Mouse (Mus musculus) cerebellum, adult 2 months (tissue): ENCODE measurements around the gene Tac4. TPM values are rescaled to one million over a fixed set of nuclear protein-coding genes. Genes with fewer than 3 reads are reported as not detected.

Experiments
- DNase-seq, 2 experiments: peaks; one replicate each; pipeline ENCODE4 v3.0.0; 2021
- H3K27ac ChIP-seq: fragments of 200-500 bp; 2 replicates; pipeline ENCODE4 v1.5.1; 2012; ENCODE audit warnings: low read length, control low read depth, inconsistent platforms; ENCODE audit not compliant: insufficient read depth
- H3K27me3 ChIP-seq: fragments of 200-500 bp; 2 replicates; pipeline ENCODE4 v1.6.1; 2012; ENCODE audit warnings: inconsistent platforms, mild to moderate bottlenecking, low read length, moderate library complexity; ENCODE audit not compliant: control insufficient read depth, insufficient read depth
- H3K4me1 ChIP-seq: fragments of 200-500 bp; 2 replicates; pipeline ENCODE4 v1.6.1; 2011; ENCODE audit warnings: low read length; ENCODE audit not compliant: control insufficient read depth, insufficient read depth
- H3K4me3 ChIP-seq: fragments of 200-500 bp; replicated peaks from 2 replicates; pipeline ENCODE3; 2011; ENCODE audit warnings: mild to moderate bottlenecking, low read depth, low read length, control low read depth; ENCODE audit not compliant: insufficient read depth
- CTCF ChIP-seq: fragments of 200-500 bp; IDR thresholded peaks from 2 replicates; pipeline ENCODE4 v1.5.1; 2011; ENCODE audit warnings: low read depth, mild to moderate bottlenecking, control low read depth, low read length, moderate library complexity, borderline replicate concordance; ENCODE audit not compliant: insufficient read depth
- POLR2A ChIP-seq: fragments of 200-500 bp; IDR thresholded peaks from 2 replicates; pipeline ENCODE4 v1.6.1; 2011; ENCODE audit warnings: low read length, control low read depth, borderline replicate concordance; ENCODE audit not compliant: insufficient read depth
- WGBS: fragments of 180-500 bp; shearing (Covaris S2); methylation state at CpG from one replicate; pipeline ENCODE4 v1.1.7; 2018; 5-methylcytosine and 5-hydroxymethylcytosine counted together
- polyA plus RNA-seq: library from polyadenylated mRNA; depleted of rRNA; stranded (reverse); fragments of >200 nt; gene quantifications from 2 replicates; pipeline ENCODE4 v1.2.3, GENCODE M21; 2012; rRNA removed

The Tac4 gene
- polyA plus RNA-seq, 1 experiment = 0.26 TPM

GRCm38 (mm10) chr11:95310007-95310647 lies 48.8 kb downstream of the Tac4 start, which contains the start of gene Kat7:
Kat7 (minus strand) TSS chr11:95310246.
- Histone ChIP-seq H3K4me3 (peak within 1 kb of the TSS; percentile 82), H3K27me3 (no peaks in the 10 kb centered on the region), H3K27ac (peak within 1 kb of the TSS; percentile 79), H3K4me1 (peaks cover 5% of the 10 kb centered on the region; the same call in 1 of the 2 replicates)
- under 1% methylated on average over 42 of the region's 42 CpGs for WGBS
- peak; percentile 98 to 100 for DNase-seq
- TF ChIP-seq POLR2A = peak; percentile 78
- no peak for TF ChIP-seq CTCF

GRCm38 (mm10) chr11:95310648-95311424 lies 49.5 kb downstream of the Tac4 start:
- DNase-seq = no peak

DNA sequence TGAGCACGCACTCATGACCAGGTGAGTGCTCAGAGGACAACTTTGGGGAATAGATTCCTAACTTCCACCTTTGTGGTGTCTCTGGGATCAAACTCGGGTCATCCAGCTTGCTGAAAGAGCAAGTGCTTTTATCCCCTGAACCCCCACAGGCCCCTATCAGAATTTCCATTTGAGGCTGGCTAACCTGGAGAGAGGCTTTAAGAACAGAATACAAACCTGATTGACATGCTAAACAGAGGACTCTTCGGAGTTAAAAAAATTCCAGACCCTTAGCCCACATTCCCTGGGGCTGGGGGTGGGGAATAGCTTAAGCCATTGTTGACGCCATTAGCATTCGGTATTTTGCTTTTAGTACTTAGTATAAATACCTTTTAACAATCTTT lies 50.1 kb downstream of the Tac4 start:
- WGBS = 34% methylated on average over 5 of the region's 5 CpGs
- DNase-seq = no peak
- no peak overlapping the region for H3K27ac ChIP-seq

More at GRCm38 (mm10) chr11:95310648-95311424, 49.5 kb downstream of the Tac4 start:
- Histone ChIP-seq H3K27me3 (no peaks in the 10 kb centered on the region), H3K4me1 (peaks cover 5% of the 10 kb centered on the region; the same call in 1 of the 2 replicates), H3K27ac (peak overlapping the region; percentile 24; the same call in 1 of the 2 replicates), H3K4me3 (peak overlapping the region; percentile 65)
- WGBS = 4% methylated on average over 17 of the region's 17 CpGs
- TF ChIP-seq POLR2A = no peak
- TF ChIP-seq CTCF = no peak

DNA sequence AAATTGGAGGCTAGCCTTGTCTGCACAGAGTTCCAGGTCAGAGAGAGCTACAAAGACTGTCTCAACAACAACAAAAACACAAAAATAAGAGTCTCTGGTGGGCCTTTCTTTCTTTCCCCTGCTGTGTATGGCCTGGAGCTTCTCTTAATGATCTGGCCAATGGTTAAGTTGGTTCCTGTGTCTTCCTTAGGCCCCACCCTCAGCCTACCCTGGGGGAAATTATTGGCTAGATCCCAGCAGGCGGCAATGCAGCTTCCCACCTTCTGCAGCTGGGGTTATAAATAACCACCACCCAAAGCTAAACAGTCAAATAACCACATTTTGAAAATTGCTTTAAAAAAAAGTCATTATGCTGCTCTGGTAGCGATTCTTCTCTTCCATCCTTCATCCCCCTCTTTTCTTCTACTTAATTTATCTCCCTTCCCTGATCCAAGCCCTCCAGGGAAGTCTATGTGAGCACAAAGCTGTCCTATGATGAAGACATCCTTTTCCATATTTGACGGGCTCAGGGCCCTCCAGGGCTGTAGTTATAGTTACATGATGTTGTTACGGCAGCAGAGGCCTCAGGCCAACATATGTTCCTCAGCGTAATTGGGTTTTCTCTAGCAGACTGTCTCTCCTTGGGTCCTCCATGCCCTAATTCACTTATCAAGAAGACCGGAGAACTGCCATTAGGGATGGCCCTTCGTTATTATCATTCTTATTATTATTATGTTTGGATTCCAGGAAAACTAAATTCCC lies 54.1 kb downstream of the Tac4 start:
- Histone ChIP-seq H3K4me1 (no peaks in the 10 kb centered on the region; the same call in 1 of the 2 replicates), H3K27me3 (no peaks in the 10 kb centered on the region), H3K4me3 (no peak overlapping the region), H3K27ac (no peak overlapping the region)
- WGBS = 65% methylated on average over 7 of the region's 7 CpGs
- TF ChIP-seq POLR2A (no peak), CTCF (no peak)
- no peak for DNase-seq

More for the DNA sequence above, 50.1 kb downstream of the Tac4 start:
- Histone ChIP-seq H3K27me3 (no peaks in the 10 kb centered on the region), H3K4me3 (no peak overlapping the region), H3K4me1 (peaks cover 5% of the 10 kb centered on the region; the same call in 1 of the 2 replicates)
- TF ChIP-seq CTCF (no peak), POLR2A (no peak)

DNA sequence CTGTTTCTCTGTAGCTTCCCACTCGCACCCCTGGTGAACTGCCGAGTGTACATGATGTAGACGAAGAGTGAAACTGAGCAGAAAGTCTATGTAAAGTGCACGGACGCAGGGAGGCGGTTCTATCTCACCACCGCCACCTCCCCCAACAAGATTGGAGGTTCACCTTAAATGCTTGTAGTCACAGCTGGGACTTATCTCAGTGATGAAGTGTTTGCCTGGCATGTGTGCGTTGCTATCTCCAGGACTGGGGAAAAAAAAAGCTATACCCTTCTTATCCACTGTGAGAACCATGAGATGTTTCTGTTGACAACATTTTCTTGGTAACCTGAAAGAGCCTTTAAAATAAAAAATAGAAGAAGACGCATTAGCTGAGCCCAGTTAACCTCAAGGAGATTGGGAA lies 56.8 kb downstream of the Tac4 start:
- no peaks in the 10 kb centered on the region for H3K27me3 ChIP-seq
- H3K27ac ChIP-seq = no peak overlapping the region
- H3K4me1 ChIP-seq = no peaks in the 10 kb centered on the region
- WGBS = 90% methylated on average over 9 of the region's 9 CpGs
- no peak overlapping the region for H3K4me3 ChIP-seq
- no peak for TF ChIP-seq CTCF
- TF ChIP-seq POLR2A = no peak
- no peak for DNase-seq

Other genes with a start within 250 kb of the Tac4 start
- gene Pdk2, start 220.2 kb upstream of the Tac4 start, polyA plus RNA-seq = 219 and 247 TPM in 2 replicates
- gene Itga3, start 184.7 kb upstream of the Tac4 start, polyA plus RNA-seq = 49.4 and 55.5 TPM in 2 replicates
- gene Dlx3, start 141.4 kb upstream of the Tac4 start, polyA plus RNA-seq = 0.38 TPM in 2 replicates
- gene Dlx4, start 115.3 kb upstream of the Tac4 start, polyA plus RNA-seq = 0.70 and 1.4 TPM in 2 replicates
- gene Kat7, start 48.7 kb downstream of the Tac4 start, polyA plus RNA-seq = 68.5 and 68.9 TPM in 2 replicates
- 14.3 and 17.4 TPM in 2 replicates for gene Fam117a, start 75.5 kb downstream of the Tac4 start, polyA plus RNA-seq
- gene Slc35b1, start 123.2 kb downstream of the Tac4 start, polyA plus RNA-seq = 88.5 and 90.3 TPM in 2 replicates
- 147 and 149 TPM in 2 replicates for gene Spop, start 152.6 kb downstream of the Tac4 start, polyA plus RNA-seq